Mouse (Mus musculus) central nervous system, embryonic 11.5 days (tissue): ENCODE data around the gene Fam71a. TPM values are rescaled to one million over a fixed set of nuclear protein-coding genes. Genes with fewer than 3 reads are reported as not detected.

Experiments used
- polyA plus RNA-seq: library from polyadenylated mRNA; depleted of rRNA; stranded (reverse); fragments of >200 nt; gene quantifications from 2 replicates; pipeline ENCODE4 v1.2.3, GENCODE M21; 2012; rRNA removed

The Fam71a gene
- polyA plus RNA-seq, result not detected in 2 replicates

GRCm38 (mm10) chr1:191164717-191165116 is at the start of gene Fam71a:
Gene Fam71a, minus strand, starts transcription at chr1:191164817.

Other genes starting within 250 kb of the Fam71a start
- gene Angel2, start 239.7 kb downstream of the Fam71a start, polyA plus RNA-seq, result 39.6 and 61.2 TPM in 2 replicates
- gene Vash2, start 185.5 kb downstream of the Fam71a start, polyA plus RNA-seq, result 30.2 and 37.2 TPM in 2 replicates
- gene Flvcr1, start 138.7 kb downstream of the Fam71a start, polyA plus RNA-seq, result 14.6 and 21.7 TPM in 2 replicates
- not detected in 2 replicates for gene Spata45, start 128.2 kb downstream of the Fam71a start, polyA plus RNA-seq
- 24.7 and 25.1 TPM in 2 replicates for gene Tatdn3, start 101.9 kb downstream of the Fam71a start, polyA plus RNA-seq
- gene Nsl1, start 101.8 kb downstream of the Fam71a start, polyA plus RNA-seq, result 29.0 and 38.6 TPM in 2 replicates
- 5.3 and 8.0 TPM in 2 replicates for gene Batf3, start 67.0 kb downstream of the Fam71a start, polyA plus RNA-seq
- gene Atf3, start 53.2 kb upstream of the Fam71a start, polyA plus RNA-seq, result 1.8 and 3.9 TPM in 2 replicates
- 72.0 and 76.3 TPM in 2 replicates for gene Nenf, start 153.4 kb upstream of the Fam71a start, polyA plus RNA-seq
- 15.3 and 20.6 TPM in 2 replicates for gene Tmem206, start 161.1 kb upstream of the Fam71a start, polyA plus RNA-seq
- gene Ppp2r5a, start 238.5 kb upstream of the Fam71a start, polyA plus RNA-seq, result 25.8 and 30.2 TPM in 2 replicates